Mouse (Mus musculus): Measurements from ENCODE around the gene Agr2. TPM values are rescaled to one million over a fixed set of nuclear protein-coding genes. Genes with fewer than 3 reads are reported as not detected.

The Agr2 gene
- polyA plus RNA-seq, 1 experiment from 2014 or later: 0.66 TPM

DNA sequence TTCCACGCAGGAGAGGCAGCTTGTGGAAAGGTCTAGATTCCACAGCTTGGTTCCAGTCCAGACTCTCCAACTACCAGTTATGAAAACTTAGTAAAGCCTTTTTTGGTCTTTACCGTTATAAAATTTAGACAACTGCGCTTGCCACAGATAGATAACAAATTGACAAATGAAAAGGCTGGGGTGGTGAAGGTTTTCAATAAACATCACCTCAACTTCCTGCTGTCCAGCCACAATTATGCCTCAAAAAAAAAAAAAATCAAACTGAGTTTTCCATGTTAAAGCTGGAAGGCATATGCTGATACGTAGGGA, 48.5 kb downstream of the Agr2 start:
- Histone ChIP-seq H3K4me1 (ENCODE audit: control insufficient read depth, insufficient read depth, low read length) (peaks cover 6% of the 10 kb centered on the region), H3K4me3 (ENCODE audit: low read depth, low read length) (peak overlapping the region; percentile 92), H3K4me2 (peak overlapping the region; percentile 92), H3K36me3 (ENCODE audit: control insufficient read depth, insufficient read depth, low read length) (no peaks in the 10 kb centered on the region), H3K27me3 (ENCODE audit: control insufficient read depth, insufficient read depth, low read length) (no peaks in the 10 kb centered on the region), H3K27ac (ENCODE audit: low read depth, low read length) (no peak overlapping the region), H3K9me3 (replicated peaks; ENCODE audit: control insufficient read depth, low read length) (no peaks in the 10 kb centered on the region), H3K9ac (ENCODE audit: low read depth, low read length) (no peak overlapping the region; the same call in 1 of the 2 replicates)
- ATAC-seq (replicated peaks; ENCODE audit: insufficient number of reproducible peaks, low FRiP score, low TSS enrichment): no peak
- 36% methylated on average over 4 of the region's 4 CpGs for WGBS (ENCODE audit: insufficient replicate concordance)

GRCm38 (mm10) chr12:36041703-36042347, 49.1 kb downstream of the Agr2 start:
- Histone ChIP-seq H3K36me3 (ENCODE audit: control insufficient read depth, insufficient read depth, low read length) (no peaks in the 10 kb centered on the region), H3K27me3 (ENCODE audit: control insufficient read depth, insufficient read depth, low read length) (no peaks in the 10 kb centered on the region), H3K4me1 (ENCODE audit: control insufficient read depth, insufficient read depth, low read length) (peaks cover 8% of the 10 kb centered on the region), H3K4me2 (peak overlapping the region; percentile 92), H3K4me3 (ENCODE audit: low read depth, low read length) (peak overlapping the region; percentile 92), H3K9me3 (replicated peaks; ENCODE audit: control insufficient read depth, low read length) (no peaks in the 10 kb centered on the region), H3K27ac (ENCODE audit: low read depth, low read length) (peak overlapping the region; percentile 35; the same call in 1 of the 2 replicates), H3K9ac (ENCODE audit: low read depth, low read length) (peak overlapping the region; percentile 89)
- WGBS (ENCODE audit: insufficient replicate concordance): 1% methylated on average over 43 of the region's 50 CpGs
- ATAC-seq (replicated peaks; ENCODE audit: insufficient number of reproducible peaks, low FRiP score, low TSS enrichment): peak; percentile 71

DNA sequence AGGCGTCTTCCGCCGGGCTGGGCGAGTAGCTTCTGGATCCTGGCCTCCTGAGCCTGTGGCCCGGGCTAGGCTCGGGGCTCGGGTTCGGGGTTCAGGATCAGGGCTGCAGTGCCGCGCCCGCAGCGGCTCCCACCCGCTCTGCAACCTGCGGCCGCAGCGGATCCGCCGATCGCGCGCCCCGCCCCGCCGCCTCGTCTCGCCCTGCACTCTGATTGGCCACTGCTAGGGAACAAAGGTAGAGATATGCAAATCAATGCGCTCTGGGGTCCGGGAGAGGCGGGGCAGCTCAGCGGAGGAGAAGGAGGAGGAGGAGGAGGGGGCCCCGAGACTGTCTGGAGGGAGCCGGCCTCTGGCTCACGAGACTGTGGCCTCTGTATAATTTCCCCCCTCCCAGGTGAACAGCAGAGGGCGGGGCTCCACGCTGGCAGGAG, 49.7 kb downstream of the Agr2 start, which contains the start of gene Tspan13:
Tspan13 (minus strand) TSS at position 153 of the 431 bp plus-strand sequence.
- H3K9ac ChIP-seq (ENCODE audit: low read depth, low read length): peak within 1 kb of the TSS; percentile 89
- H3K4me1 ChIP-seq (ENCODE audit: control insufficient read depth, insufficient read depth, low read length): peaks cover 8% of the 10 kb centered on the region
- H3K36me3 ChIP-seq (ENCODE audit: control insufficient read depth, insufficient read depth, low read length): no peaks in the 10 kb centered on the region
- peak within 1 kb of the TSS; percentile 35; the same call in 1 of the 2 replicates for H3K27ac ChIP-seq (ENCODE audit: low read depth, low read length)
- peak within 1 kb of the TSS; percentile 92 for H3K4me3 ChIP-seq (ENCODE audit: low read depth, low read length)
- no peaks in the 10 kb centered on the region for H3K27me3 ChIP-seq (ENCODE audit: control insufficient read depth, insufficient read depth, low read length)
- WGBS (ENCODE audit: insufficient replicate concordance): 1% methylated on average over 35 of the region's 35 CpGs
- H3K4me2 ChIP-seq: peak within 1 kb of the TSS; percentile 92
- no peaks in the 10 kb centered on the region for H3K9me3 ChIP-seq (replicated peaks; ENCODE audit: control insufficient read depth, low read length)
- peak; percentile 95 for ATAC-seq (replicated peaks; ENCODE audit: insufficient number of reproducible peaks, low FRiP score, low TSS enrichment)

- Histone ChIP-seq H3K27ac (ENCODE audit: low read depth, low read length) (no peak overlapping the region), H3K36me3 (ENCODE audit: control insufficient read depth, insufficient read depth, low read length) (no peaks in the 10 kb centered on the region), H3K4me2 (no peak overlapping the region), H3K9ac (ENCODE audit: low read depth, low read length) (no peak overlapping the region), H3K4me1 (ENCODE audit: control insufficient read depth, insufficient read depth, low read length) (peaks cover 8% of the 10 kb centered on the region), H3K27me3 (ENCODE audit: control insufficient read depth, insufficient read depth, low read length) (no peaks in the 10 kb centered on the region), H3K4me3 (ENCODE audit: low read depth, low read length) (no peak overlapping the region), H3K9me3 (replicated peaks; ENCODE audit: control insufficient read depth, low read length) (no peaks in the 10 kb centered on the region)
- ATAC-seq (replicated peaks; ENCODE audit: insufficient number of reproducible peaks, low FRiP score, low TSS enrichment): no peak
- WGBS (ENCODE audit: insufficient replicate concordance): 83% methylated on average over 2 of the region's 2 CpGs
Observed at GRCm38 (mm10) chr12:36044691-36045090, 52.0 kb downstream of the Agr2 start.

DNA sequence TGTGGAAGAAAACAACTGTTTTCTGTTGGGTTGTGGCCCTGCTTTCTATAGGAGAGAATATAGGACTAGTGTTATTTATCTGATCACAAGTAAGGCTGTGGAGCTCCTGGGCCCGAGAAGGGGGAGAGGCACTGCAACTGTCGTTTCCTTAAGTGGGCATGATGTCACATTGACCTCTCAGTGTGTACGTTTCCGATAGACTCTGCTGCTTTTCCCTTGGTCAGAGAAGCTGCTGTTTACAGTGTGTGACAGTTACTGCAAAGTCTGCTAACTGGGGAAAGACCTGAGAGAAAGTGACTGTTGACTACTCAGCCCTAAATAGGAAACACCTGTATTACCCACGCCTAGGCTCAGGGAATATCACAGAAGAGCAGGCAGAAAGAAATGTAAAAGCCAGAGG, 53.5 kb downstream of the Agr2 start:
- Histone ChIP-seq H3K4me2 (no peak overlapping the region), H3K9me3 (replicated peaks; ENCODE audit: control insufficient read depth, low read length) (no peaks in the 10 kb centered on the region), H3K4me3 (ENCODE audit: low read depth, low read length) (no peak overlapping the region), H3K9ac (ENCODE audit: low read depth, low read length) (no peak overlapping the region), H3K27me3 (ENCODE audit: control insufficient read depth, insufficient read depth, low read length) (no peaks in the 10 kb centered on the region), H3K36me3 (ENCODE audit: control insufficient read depth, insufficient read depth, low read length) (no peaks in the 10 kb centered on the region), H3K27ac (ENCODE audit: low read depth, low read length) (no peak overlapping the region), H3K4me1 (ENCODE audit: control insufficient read depth, insufficient read depth, low read length) (peaks cover 3% of the 10 kb centered on the region; the same call in 1 of the 2 replicates)
- 16% methylated on average over 5 of the region's 5 CpGs for WGBS (ENCODE audit: insufficient replicate concordance)
- no peak for ATAC-seq (replicated peaks; ENCODE audit: insufficient number of reproducible peaks, low FRiP score, low TSS enrichment)

- Histone ChIP-seq H3K4me2 (no peak overlapping the region), H3K27ac (ENCODE audit: low read depth, low read length) (no peak overlapping the region), H3K27me3 (ENCODE audit: control insufficient read depth, insufficient read depth, low read length) (no peaks in the 10 kb centered on the region), H3K4me3 (ENCODE audit: low read depth, low read length) (no peak overlapping the region), H3K4me1 (ENCODE audit: control insufficient read depth, insufficient read depth, low read length) (peaks cover 3% of the 10 kb centered on the region; the same call in 1 of the 2 replicates), H3K36me3 (ENCODE audit: control insufficient read depth, insufficient read depth, low read length) (no peaks in the 10 kb centered on the region), H3K9ac (ENCODE audit: low read depth, low read length) (no peak overlapping the region), H3K9me3 (replicated peaks; ENCODE audit: control insufficient read depth, low read length) (no peaks in the 10 kb centered on the region)
- 79% methylated on average over 2 of the region's 2 CpGs for WGBS (ENCODE audit: insufficient replicate concordance)
- ATAC-seq (replicated peaks; ENCODE audit: insufficient number of reproducible peaks, low FRiP score, low TSS enrichment): no peak
Observed at GRCm38 (mm10) chr12:36047593-36047992, 54.9 kb downstream of the Agr2 start.

- Histone ChIP-seq H3K4me2 (no peak overlapping the region), H3K9me3 (replicated peaks; ENCODE audit: control insufficient read depth, low read length) (no peaks in the 10 kb centered on the region), H3K36me3 (ENCODE audit: control insufficient read depth, insufficient read depth, low read length) (no peaks in the 10 kb centered on the region), H3K4me1 (ENCODE audit: control insufficient read depth, insufficient read depth, low read length) (peaks cover 3% of the 10 kb centered on the region; the same call in 1 of the 2 replicates), H3K9ac (ENCODE audit: low read depth, low read length) (no peak overlapping the region), H3K27me3 (ENCODE audit: control insufficient read depth, insufficient read depth, low read length) (no peaks in the 10 kb centered on the region), H3K4me3 (ENCODE audit: low read depth, low read length) (no peak overlapping the region), H3K27ac (ENCODE audit: low read depth, low read length) (no peak overlapping the region)
- no peak for ATAC-seq (replicated peaks; ENCODE audit: insufficient number of reproducible peaks, low FRiP score, low TSS enrichment)
- 77% methylated on average over 1 of the region's 1 CpGs for WGBS (ENCODE audit: insufficient replicate concordance)
Observed at GRCm38 (mm10) chr12:36050276-36050675, 57.6 kb downstream of the Agr2 start.
